Mouse (Mus musculus) MN1 (cell line): Measurements from ENCODE around the gene Tsen15.
A peak's percentile ranks its signal among the peaks of the same experiment; 100 is the strongest.

Source experiments
- DNase-seq: peaks from one replicate; pipeline ENCODE4 v3.0.0-alpha.2; 2016; ENCODE audit warnings: low spot score

The Tsen15 gene

DNA sequence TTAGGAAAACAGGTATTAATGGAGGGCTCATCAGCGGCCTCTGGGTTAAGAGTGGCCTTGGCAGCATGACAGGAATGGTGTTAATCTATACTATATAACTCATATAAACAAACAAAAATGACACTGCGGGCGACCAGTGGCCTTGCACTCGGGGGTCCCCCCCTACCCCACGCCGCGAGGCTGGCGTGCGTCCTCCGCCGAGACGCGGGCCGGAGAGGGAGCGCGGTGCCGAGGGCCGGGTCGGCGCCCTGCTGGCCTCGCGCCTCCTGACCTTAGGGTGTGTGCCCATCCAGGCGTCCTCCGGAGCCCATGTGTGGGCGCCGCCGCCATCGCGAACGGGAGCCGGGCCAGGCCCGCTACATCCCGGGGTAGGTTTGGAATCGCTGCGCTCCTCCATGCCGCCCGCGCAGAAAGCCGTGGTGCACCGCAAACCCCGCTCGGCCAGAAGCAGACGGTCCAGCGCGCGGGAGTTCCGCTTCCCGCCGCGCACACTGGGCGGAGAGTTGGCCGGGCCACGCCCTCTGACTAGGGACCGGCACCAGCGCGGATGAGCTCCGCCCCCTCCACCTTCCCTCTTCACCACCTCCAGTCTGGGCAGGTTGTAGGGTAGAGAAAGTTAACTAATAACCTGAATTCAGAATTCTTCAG is at the start of gene Tsen15:
Gene Tsen15 (minus strand): TSS at position 501 of the 648 bp plus-strand sequence.
- peak; percentile 88 for DNase-seq

DNA sequence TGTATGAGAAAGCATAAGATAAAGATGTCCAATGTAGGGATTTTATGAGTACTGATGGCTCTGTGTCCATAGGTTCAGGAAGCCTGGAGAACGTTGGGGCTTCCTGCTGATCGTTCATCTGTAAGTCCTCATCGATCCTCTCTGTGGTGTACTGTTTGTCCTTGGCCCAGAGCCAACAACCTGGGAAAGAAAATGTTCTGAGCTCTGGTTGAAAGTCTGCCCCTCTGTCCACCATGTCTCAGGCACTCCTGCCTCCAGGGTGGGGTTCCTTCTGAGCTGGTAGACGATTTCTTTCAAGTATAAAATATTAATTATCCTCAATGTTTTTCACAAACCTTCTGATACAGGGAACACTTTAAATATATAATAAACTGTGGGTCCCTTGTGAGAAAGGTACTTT is 47.7 kb upstream of the Tsen15 start:
- DNase-seq: no peak

DNA sequence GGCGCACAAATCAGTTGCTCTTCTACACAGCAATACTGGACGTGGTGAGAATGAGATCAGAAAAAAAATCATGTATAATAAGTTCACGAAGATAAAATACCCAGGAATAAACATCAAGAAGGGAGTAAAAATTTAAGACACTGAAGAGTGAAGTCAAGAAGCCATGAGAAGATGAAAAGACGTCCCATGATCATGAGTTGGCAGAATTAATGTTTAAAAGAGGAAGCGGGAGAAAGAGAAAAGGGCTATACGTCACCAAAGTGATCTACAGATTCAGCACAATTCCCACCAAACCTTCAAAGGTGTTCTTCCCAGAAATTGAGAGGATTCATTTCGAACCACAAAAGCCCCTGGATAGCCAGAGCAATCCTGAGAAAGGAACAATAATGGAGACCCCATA is 43.3 kb upstream of the Tsen15 start:
- DNase-seq: no peak

DNA sequence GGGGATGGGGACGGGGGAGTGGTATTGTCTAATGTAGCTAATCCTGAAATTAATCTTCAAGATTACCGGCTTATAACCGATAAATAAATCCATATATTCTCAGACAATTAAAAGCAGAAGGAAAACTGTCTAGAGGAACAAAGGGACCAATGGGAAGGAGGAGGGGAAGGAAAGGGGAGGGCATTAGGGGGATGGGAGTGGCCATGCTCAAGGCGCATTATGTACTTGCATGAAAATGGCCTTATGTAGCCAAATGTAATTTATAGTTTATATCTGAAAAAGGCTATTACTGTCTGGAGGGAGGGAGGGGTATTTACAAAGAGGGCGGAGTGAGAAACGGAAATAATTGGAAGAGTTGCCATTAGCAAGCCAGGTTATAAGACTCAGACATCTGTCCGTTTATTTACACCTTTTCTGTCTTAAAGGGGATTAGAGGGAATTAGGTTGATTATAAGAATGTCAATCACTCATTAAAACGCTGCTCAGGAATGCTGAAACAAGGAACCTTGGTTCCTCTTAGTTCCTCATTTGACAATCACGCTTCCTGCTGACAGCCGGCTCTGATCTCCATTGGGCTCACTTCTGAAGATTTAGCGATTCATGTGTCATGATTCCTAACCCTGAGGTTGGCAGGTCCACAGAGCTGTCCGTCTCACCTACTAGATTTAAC is 41.6 kb upstream of the Tsen15 start:
- DNase-seq: no peak

DNA sequence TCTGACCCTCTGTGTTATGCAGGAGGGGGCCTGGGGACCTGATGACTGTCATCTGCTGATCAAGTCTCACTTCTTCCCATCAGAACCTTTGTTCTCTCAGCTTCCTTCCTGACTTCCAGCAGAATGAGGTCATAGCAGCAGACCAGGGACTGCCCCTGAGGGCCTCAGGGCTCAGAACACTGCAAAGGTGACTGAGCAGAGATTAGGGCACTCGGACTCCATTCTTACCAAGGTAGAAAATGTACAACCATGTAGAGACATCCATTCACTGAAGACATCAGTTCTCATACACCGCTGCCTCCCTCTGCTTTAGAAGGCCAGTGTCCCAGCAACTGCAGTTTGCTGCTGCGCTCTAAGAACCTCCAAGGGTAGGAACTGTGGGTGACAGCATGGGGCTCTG is 36.6 kb upstream of the Tsen15 start:
- DNase-seq: no peak

DNA sequence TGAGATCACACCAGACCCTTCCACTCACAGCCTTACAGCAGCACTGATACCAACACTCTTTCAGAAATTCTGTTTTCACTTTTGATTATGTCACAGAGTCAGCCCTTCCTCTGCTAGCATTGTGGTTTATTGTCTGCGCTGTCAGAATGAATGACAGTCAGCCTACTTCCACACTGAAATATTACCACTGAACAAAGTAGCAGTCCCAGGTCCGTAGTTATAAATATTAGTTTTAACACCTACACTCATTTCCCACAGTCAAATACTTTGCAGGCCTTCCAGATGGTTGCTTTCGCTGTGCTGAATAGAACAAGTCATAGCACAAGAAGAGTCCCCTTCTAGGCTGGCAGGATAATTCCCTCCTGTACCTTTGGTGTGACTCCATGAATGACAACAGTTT is 35.8 kb upstream of the Tsen15 start:
- no peak for DNase-seq

DNA sequence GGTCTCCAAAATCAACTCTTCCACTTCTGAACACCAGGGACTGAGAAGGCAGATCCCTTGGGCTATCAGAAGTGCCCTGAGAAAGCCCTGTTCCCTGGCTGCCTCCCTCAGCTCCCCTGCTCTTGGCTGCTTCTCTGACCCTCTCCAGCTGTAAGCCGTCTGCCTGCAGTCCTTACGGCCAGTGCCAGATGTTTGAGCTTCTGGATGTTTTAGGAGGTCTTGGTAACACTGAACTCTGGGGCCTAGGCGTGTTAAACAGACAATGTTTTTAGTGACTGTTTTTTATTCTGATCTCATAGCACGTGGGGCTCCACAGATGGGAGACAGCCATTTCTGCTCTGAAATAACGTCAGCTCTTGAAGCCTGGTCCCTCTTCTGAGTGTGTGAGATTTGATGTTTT is 31.1 kb upstream of the Tsen15 start:
- DNase-seq: no peak

DNA sequence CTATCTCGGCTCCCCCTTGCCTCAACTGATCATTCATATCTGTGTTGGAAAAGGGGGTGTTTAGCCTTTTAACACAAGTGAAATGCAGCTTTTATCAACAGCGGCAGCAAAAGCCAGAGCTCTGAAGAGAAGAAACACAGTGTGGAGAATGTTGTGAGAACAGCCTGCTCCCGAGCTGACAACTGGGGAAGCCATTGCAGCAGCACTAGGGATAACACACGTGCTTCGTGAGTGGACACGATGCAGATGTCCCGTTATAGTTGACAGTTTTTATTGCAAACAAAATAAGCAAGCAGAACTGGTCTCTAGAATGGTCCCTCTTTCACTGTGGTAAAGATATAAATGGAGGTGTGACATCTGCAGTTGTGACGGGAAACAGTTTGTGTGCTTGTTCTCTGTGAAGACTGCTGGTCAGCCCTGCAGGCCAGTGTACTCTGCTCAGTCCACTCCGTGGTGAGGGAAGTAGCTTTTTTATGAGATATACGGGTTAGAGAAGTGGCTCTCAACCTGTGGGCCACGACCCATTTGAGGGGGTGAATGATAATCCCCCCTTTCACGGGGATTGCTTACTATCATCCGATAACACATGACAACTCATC is 29.9 kb upstream of the Tsen15 start:
- DNase-seq: no peak

DNA sequence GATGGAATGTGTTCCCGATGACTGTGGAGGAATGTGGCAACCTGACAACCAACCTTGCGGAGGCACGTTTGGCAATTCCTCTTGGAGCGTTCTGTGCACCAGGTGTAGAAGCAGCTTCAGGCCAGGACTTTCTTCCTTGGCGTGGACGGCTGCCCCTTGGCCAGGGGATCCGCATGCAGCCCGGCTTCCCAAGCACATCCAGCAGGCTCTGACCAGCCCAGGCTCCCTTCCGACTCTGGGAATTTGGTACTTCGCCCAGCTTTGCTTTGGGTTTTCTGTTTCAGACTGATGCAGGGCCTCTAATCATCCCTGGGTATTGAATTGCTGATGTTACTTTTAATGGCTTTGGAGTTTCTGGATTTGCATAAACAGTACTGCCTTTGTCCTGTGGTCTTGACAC is 28.0 kb upstream of the Tsen15 start:
- no peak for DNase-seq

DNA sequence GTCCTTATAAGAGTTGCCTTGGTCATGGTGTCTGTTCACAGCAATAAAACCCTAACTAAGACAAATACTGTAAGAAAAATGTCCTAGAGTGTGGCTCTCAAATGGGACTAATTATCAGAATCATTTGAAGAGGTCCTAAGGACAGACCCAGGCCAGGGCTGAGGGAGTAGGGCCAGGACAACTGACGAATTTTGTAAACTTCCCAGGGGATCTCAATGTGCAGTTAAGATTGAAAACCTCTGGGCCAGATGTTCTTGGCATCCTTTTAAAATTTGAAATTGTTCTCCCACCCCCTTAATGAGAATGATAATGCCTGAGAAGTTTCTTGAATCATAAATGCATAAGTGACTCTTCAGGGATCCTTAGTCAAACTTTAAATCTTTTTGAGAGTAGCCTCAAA is 27.5 kb upstream of the Tsen15 start:
- DNase-seq: no peak

DNA sequence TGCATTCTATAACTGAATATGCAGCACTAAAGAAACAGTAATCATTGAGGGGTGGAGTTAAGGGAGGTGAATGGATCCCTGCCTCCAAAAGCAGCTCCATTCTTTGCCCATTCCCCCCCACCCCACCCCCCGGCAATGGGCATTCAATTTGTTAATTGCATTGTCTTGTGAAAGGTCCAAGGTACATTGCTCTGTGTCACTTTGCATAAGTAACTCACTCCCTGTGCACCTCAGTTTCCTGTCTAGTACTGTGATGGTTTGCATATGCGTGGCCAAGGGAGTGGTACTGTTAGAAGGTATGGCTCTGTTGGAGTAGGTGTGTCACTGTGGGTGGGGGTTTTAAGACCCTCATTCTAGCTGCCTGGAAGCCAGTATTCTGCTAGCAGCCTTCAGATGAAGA is 26.6 kb upstream of the Tsen15 start:
- no peak for DNase-seq

DNA sequence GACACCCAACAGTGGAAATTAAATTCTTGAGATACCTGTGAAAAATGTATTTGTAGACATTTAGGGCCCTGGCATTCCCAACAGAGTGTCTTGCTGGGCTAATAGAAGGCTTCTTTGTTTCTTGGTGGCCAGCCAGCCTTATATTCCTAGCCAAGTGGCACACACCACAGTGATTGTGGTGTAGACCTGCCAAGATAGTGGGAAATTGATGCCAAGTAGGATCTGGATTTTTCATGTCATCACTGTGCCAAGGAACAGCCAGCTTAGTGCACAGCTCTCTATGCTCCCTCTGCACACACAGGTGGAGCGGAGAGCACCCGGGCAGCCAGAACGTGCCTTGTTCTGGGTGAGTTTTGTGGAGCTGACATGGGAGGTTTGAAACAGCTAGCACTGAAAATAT is 24.2 kb upstream of the Tsen15 start:
- DNase-seq: no peak

DNA sequence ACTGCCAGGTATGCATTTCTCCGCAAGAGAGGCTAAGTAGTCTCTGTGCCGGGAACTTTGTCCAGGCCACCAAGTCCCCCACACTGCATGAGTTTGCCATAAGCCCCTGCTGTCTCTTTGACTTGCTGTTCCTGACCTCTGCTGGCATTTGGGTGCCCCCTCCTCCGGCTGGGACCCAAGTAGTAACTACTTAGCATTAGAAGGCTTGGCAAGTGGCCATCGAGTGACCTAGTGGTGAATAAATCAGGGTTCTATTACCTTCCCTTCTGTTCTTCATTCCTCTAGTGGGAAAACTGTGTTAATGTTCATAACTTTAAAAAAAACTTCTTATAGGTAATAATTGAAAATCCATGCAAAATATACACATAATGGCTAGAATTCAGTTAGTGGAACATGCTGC is 22.9 kb upstream of the Tsen15 start:
- no peak for DNase-seq

DNA sequence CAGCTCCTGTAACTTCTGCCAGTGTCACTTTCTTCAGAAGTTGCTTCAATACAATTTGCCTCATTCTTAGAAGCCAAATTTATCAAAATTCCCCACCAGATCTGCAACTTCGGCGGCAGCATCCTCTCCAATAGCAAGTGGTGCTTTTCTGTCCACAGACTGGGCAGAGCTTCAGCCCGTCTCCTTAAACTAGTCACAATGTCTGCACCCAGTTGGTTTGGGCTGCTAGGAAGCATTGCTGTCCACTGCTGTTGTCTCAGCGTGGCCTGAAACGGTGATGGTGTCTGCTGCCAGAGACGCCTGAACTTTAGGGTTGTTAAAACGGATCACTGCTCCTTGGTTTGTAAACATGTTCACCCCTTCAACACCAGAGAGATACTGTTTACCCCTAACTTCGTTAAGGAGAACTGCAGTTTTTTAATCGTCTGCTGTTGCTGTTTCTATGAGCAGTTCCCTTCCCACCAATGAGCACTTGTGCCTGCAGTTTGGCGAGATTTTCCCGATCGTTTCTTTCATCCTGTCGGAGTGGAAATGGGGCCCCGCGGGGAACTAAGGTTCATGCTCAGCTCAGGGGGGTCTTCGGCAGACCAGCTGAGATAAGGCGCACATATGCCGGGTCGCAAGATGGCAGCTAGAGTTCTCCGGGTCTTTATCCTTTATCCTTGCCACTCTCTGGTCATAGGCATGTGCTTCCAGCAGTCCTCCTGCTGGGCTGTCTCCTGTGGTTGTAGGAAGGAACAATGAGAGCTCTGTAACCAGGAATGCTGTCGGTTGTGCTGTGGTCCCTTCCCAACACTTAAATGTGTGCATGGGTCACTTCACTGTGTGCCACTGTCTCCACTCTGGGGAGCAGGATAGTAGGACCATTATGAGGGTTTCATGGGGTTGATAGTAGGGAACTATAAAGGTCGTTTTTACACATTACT is 20.8 kb upstream of the Tsen15 start:
- no peak for DNase-seq

DNA sequence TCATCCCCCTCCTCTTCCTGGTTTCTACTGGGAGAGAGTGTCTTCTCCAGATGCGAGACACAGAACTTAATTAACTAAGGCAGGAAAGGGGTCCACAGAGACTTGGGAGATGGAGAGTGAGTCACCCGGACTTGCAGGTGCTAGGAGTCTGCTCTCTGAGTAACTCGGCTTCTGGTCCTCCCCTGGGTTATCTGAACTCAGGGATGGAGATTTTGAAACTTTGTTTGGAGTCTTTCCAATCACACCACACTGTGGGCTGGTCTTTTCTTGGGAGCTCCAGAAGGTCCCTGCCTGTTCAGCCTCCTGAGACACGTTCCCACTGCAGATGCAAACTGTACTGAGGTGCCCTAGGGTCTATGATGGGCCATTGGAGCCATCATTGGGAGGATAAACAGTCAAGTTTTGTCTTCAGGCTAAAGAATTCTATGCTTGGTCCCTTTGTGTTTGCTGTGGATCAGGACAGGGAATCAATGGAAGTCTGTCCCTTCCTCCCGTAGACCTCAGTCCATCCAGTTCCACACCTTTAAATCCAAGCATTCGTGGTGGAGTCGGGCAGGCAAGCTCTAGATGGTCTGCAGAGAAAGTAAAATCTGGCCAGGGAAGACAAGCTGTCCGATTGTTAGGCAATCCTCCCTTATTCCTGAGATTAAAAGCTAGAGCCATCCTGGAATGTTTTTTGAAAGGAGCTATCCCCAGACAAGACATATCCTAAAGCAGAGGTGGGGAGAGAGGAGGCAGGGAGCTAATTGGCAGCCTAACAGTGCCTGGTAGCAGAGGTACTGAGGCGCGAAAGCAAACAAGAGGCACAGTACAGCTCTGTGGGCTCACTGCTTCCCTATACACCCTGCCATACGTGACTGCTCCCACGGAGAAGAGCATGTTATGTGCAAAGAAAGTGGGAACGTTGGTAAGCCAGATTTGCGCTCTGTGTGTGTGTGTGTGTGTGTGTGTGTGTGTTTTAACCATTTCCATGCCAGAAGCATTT is 14.4 kb upstream of the Tsen15 start:
- peak; percentile 77 for DNase-seq

DNA sequence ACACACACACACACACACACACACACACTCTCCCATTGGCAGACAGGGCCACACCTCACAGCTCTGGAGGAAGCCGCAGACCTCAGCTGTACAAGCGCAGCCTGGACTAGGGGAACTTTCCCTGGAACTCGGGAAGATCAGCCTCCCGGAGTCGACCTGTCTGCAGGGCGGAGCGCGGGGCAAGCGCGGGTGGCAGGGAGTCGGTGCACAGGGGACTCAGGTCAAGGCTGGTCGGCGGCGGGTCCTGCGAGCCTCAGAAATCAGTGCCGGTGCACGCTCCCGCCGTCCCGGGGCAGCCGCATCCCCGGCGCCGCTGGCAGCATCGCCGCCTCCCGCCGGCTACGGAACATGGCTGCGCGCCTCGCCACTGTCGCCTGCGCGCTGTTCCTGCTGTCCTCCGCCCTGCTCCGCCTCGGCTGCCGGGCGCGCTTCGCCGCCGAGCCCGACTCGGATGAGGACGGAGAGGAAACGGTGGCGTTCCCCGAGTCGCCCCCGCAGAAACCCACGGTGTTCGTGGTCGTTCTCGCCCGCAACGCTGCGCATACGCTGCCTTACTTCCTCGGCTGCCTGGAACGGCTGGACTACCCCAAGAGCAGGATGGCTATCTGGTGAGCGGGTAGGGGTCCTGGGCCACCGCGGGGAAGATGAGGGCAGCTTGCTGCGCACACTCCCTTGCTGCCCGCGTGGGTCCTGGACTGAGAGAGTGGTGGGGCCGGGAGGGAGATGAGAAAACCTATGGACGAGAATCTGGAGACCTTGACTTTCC is 13.5 kb upstream of the Tsen15 start, which contains the start of gene Colgalt2:
Gene Colgalt2 (plus strand): TSS at position 41 of the 766 bp plus-strand sequence.
- peak; percentile 55 for DNase-seq

DNA sequence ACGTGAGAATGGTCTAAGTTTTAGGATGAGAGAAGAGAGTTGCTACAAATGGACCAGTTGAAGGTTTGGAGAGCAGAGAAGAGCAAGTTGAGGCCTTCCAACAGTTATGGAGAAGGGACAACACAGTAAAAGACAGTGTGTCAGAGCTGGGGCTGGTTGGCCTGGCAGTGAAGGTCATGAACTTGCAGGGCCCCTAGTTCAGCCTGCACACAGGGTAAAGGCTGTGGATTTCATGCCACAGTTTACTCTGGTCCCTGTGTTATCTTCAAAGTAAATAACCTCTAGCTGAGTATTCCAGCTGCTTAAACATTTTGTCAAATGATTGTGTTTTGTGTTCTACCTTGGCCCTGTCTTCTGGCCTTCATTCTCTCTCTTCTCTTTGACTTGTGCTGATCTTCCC is 12.2 kb upstream of the Tsen15 start:
- no peak for DNase-seq

DNA sequence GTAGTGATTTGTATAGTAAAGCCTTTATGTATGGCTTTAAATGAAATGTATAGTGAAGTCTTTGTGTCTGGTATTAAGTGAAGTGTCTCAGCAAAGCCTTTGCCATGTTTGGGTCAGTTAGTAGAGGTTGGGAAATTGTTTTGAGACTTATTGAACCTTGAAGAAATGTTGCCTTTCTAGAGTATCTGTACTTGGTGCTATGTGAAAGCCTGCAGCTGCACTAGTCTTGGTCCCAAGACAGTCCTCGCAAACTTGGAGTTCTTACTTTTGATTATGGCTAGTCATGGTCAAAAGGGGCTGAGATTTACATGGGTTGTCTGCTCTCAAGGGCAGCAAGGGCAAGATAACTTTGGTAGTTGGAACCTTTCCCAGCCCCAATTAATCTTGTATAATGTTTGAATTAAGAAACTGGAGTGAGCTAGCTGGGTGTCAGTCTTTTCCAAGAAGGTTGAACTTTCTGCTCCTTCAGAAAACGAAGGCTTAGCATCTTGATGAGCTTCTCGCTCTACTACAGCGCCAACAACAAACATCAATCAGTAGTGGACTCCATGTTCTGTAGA is 8.5 kb upstream of the Tsen15 start:
- DNase-seq: no peak

DNA sequence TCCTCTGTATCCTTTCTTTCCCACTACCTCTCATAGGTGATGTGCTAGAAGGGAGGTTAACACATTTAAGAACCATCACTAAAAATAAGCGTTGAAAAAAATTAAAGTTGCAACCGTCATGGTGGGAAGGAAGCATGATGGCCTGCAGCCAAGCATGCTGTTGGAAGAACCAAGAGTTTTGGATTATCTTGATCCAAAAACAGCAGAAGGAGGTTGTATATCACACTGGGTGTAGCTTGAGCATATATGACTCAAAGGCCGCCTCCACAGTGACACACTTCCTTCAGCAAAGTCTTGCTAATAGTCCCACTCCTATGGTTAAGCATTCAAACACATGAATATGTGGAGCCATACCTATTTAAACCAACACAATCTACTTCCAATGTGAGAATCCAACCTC is 7.6 kb upstream of the Tsen15 start:
- DNase-seq: no peak

DNA sequence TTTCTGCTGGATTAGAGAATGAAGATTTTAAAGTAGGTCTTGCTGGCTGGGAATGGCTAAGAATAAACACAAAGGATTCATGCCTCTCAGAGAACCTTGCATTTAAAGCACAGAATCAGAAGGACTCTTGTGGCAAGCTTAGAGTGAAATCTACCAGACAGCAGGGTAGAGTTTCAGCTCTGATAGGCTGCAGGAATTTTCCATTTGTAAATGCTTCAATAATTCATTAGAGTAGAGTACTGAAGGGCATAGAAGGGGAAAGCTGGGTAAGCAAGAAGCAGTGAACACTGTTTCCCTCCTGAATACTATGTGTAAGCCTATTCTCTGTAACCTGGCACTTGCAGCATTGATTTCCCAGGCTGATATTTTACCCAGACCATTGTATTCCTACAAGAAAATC is 2.8 kb upstream of the Tsen15 start:
- no peak for DNase-seq
